Mouse (Mus musculus) left cerebral cortex, adult 8-10 months (tissue): ENCODE measurements at regions not wholly inside any gene's neighbourhood (a gene's known extent, or its start where the extent isn't known, plus 50 kb on each side); places are given as distances from the start of the nearest gene placed in this dataset.
"Not testable (repeated sequence)": the region's sequence is repeated elsewhere in the genome, so short reads cannot be mapped to it uniquely, and the experiment has no call there.

ENCODE experiments used
- DNase-seq, 2 experiments: peaks; one replicate each; pipeline ENCODE4 v3.0.0; 2022; ENCODE audit warnings: low spot score in 2 of 2

- no peak for DNase-seq
Observed at GRCm38 (mm10) chr2:78418561-78419338, 449.2 kb upstream of the Ube2e3 start.

DNA sequence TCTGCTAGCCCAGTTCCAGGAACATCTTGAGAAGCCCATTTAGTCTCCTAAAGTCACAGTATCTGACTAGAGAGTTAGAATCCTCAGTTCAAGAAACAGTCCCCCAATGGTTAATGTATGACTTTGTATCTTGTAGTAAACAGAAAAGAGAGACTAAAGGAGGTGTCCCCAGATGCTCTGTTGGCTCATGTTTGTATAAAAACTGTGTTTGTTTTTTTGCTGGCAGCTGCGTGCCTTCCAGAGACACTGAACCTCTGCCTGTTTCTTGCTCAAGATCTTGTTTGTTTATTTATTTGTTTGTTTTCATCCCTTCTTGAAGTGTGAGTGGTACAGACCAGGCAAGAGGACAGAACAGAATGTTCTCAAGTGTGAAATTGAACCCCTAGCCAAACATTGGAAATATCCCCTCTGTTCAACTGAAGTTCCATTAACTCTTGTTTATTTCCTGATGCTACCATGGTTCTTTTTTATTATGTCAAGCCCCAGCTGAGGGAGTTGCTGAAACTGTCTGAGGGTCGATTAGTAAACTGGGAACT lies 451.3 kb upstream of the Ube2e3 start:
- no peak for DNase-seq

- DNase-seq, result no peak
Observed at GRCm38 (mm10) chr2:78412985-78413384, 454.9 kb upstream of the Ube2e3 start.

- no peak for DNase-seq
Observed at GRCm38 (mm10) chr2:78403890-78404289, 457.7 kb upstream of the Cwc22 start.

- no peak for DNase-seq
Observed at GRCm38 (mm10) chr2:78399236-78399635, 453.1 kb upstream of the Cwc22 start.

DNA sequence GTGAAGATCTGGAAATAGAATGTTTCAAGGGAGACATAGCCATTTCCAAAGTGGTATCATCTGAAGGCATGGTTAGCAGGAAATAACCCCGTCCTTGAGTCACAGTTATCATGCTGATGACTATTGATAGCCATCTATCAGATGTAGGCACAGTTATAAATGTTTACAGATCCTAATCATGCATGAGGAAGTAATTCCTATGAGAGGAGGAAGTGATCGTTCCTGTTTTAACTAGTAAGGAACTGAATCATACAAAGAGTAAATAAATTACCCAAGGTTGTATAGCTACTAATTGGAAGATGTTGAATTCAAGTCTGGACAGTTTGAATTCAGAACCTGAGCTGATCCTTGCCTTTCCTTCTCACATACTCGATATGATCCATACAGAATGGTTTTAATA lies 450.7 kb upstream of the Cwc22 start:
- DNase-seq, result no peak

GRCm38 (mm10) chr2:78393090-78393489 lies 446.9 kb upstream of the Cwc22 start:
- no peak for DNase-seq

- DNase-seq, result no peak
Observed at GRCm38 (mm10) chr2:78392425-78392824, 446.2 kb upstream of the Cwc22 start.

DNA sequence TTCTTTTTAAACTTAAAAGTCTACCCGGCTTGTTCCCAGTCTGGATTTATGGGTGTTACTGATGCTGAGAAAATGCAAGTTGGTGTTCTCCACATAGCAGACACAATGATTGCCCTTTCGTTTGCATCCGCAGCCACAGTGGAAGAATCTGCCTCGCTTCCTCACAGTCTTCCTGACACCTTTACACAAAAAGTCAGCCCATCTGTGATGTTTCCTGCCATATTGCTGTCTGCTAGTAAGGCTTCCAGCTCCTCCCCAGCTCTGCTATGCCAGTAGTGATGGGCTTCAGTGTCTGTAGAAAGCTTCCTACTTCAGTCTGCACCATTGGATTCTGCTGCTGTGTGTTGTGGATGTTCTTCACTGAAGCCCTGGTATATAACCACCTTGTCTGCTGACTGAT lies 441.8 kb upstream of the Cwc22 start:
- peak; percentile 7 to 19 for DNase-seq

DNA sequence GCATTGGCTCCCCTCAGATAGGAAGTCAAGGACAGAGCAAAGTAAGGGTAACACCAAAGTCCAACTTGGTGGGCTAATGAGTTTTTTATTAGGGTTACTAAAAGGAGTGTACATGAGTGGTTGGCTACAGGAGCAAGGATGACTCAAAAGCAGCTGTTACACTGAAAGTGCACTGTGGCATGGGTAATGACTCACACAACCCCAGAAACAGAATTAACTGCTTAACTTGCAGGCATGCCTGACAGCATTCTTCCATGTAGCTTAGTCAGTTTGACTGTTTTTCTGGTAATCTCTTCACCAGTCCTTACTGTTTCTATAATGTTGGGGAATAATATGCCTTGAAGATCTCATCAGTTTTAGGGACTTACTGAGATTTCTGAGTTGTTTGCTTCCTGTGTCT lies 435.1 kb upstream of the Cwc22 start:
- no peak for DNase-seq

DNA sequence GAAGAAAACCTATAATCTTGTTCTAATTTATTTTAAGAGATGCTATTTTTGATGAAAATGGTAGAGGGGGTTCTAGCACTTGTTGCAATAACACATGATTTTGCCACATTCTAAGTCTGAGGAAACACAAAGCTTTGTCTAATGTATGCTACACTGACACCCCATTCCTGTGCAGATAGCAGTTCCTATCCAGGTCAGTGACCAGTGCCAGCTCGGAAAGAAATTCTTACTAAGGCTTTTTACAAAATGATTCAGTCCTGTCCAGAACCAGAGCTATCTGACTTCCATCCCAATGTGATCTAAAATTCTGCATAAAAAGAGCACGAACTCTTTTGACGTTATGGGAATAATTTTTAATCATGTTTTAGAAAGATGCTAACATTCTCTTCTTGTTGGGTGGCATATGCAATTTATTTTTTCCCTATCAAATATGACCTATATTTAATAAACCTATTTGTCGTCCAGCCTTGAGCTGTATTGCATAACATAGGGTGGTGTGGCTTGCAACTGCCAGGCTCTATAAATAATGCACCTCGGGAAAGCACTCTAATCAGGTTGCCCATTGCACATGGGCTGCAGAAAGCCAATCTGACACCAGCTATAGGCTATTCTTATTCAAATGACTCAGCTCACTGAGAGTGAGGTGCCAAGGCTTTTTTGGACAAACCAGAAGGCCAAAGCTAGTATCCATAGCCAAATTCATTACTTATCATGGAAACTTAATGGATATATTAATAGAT lies 385.7 kb upstream of the Cwc22 start:
- no peak for DNase-seq

GRCm38 (mm10) chr2:78326091-78326490 lies 379.9 kb upstream of the Cwc22 start:
- DNase-seq, result no peak

DNA sequence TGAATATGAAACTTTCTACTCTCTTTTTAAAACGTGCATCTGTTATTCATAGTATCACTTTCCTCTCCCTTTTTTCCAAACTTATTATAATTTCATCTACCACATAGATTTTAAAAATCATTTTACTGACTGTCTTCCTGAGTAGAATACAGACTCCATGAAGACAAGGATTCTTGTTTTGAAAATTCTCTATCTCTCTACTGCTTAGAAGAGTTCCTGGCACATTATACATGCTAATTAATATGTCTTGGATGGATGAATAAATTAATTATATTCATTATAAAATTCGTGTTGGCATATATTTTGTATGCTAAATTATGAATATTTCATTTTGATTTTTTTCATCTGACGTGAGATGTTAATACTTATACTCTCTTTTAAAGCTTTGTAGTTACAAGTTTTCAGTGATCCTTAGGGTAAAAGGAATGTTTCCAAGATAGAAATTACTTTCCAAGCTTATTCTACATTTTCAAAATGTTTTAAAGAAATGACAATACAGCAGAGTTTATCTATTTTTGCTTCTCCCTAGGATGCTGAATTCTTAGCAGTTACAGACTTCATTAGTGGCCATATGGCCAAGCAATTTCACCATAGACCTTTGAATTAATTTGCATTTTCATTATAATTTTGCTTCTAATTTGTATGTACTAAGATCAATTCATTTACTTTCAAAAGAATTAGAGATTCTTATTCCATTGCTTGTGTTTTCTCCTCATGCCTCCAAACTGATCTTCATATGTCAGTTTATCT lies 376.2 kb upstream of the Cwc22 start:
- no peak for DNase-seq

- DNase-seq, result no peak
Observed at GRCm38 (mm10) chr2:78311766-78312491, 365.8 kb upstream of the Cwc22 start.

DNA sequence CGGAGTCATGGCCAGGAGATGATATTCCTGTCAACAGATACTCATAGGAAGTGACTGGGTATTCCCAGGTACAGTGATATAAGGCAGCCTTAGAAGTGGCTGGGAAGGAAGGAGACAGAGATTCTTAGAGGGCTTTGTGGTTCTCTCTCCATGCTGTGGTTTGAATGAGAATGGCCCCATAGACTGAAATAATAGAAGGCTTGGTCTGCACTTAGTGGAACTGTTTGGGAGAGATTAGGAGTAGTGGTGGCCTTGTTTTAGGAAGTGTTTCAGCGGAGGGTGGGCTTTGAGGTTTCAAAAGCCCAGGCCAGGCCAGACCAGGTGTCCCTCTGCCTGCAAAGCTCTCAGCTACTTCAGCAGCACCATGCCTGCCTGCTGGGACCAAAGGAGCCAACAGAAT lies 363.2 kb upstream of the Cwc22 start:
- DNase-seq, result no peak

GRCm38 (mm10) chr2:78306897-78307296 lies 360.7 kb upstream of the Cwc22 start:
- DNase-seq, result no peak

DNA sequence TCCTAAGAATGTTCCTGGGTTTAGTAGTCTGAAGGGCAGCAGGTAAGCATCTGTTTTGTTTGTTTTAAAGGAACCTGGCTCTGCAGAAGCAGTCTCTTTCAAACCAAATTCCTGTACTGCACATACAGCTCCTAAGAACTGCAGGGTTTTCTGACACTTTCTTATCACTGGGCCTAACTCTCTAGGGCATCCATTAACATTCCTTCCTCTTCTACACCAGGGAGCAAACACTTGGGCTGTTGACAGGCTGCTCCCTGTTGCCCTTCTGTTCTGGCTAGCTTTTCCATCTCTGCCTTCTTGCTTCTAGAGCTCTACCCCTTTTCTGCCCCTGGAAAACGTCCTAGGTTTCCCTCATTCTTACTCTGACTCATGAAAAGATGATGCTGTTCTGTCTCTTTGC lies 345.5 kb upstream of the Cwc22 start:
- DNase-seq, result no peak

DNA sequence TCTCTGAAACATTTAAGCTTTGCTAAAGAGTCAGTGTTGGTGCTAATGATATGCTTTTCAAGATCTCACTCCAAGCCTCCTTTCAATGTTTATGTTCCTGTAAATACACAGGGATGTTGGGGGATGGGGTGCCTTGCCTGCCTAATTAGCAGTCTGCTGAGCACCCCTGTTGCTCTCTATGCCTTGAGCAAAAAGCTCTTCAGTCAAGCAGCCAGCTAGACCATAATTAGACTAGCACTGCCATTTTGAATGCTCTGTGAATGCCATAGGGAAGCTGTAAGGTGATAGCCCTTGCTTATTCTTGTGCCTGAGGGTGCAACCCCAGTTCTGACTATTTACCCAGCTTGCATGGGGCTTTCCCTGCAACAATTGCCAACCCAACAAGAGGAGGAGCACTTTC lies 338.6 kb upstream of the Cwc22 start:
- no peak for DNase-seq

GRCm38 (mm10) chr2:78283605-78284004 lies 337.4 kb upstream of the Cwc22 start:
- no peak for DNase-seq

GRCm38 (mm10) chr2:78281846-78282245 lies 335.7 kb upstream of the Cwc22 start:
- DNase-seq, result not testable (repeated sequence)

DNA sequence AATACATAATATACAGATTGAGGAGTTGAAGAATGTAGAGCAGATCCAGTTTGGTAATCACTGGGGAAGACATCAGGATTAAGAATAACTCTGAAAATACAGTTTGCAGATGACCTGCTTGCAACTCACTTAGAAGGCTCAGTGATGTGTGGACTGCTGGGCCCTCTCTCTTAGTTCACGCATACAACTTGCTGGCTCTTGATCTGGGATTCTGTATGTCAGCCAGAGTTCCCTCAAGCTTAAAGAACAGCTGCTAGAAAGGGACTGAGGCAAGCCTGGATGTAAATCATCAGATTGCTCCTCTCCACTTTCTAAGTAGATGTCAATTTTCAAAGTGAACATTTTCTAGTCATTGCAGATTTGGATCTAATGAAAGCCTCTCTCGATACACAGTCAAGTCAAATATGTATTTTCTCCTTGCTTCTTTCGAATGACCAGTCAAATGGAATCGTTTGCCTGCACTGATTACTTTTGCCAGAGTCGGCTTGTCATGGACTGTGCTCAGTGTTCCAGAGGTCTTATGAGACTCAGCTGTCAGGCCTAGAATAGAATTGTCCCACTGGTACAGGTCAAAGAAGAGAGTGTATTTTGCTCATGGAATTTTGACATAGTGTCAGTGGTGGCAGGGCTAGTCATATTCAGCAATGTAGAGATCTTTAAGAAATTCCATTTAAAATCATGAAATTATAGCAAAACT lies 334.2 kb upstream of the Cwc22 start:
- no peak for DNase-seq
